Mouse (Mus musculus) hindbrain, embryonic 11.5 days (tissue): ENCODE data around the gene Mcm6. TPM values are rescaled to one million over a fixed set of nuclear protein-coding genes. Genes with fewer than 3 reads are reported as not detected.

Experiments
- ATAC-seq: fragments of 200-750 bp; cut with Nextera tagmentation; 2 replicates; pipeline ENCODE4 v1.8.0; 2017; ENCODE audit warnings: mild to moderate bottlenecking, moderate TSS enrichment, moderate library complexity; ENCODE audit not compliant: low FRiP score
- DNase-seq: peaks from one replicate; pipeline ENCODE4 v3.0.0-alpha.2; 2015; ENCODE audit warnings: low spot score
- H3K27ac ChIP-seq: fragments of 300-500 bp; sonication (generic); 2 replicates; pipeline ENCODE4 v1.5.1; 2014; ENCODE audit warnings: mild to moderate bottlenecking, low read depth, low read length
- H3K27me3 ChIP-seq: fragments of 300-500 bp; sonication (generic); 2 replicates; pipeline ENCODE4 v1.6.1; 2014; ENCODE audit warnings: mild to moderate bottlenecking, low read length, moderate library complexity, mixed read lengths; ENCODE audit not compliant: control insufficient read depth, insufficient read depth
- H3K36me3 ChIP-seq: fragments of 300-500 bp; sonication (generic); 2 replicates; pipeline ENCODE4 v1.6.1; 2014; ENCODE audit warnings: mild to moderate bottlenecking, low read length, moderate library complexity, mixed read lengths; ENCODE audit not compliant: control insufficient read depth, insufficient read depth
- H3K4me1 ChIP-seq: fragments of 300-500 bp; sonication (generic); replicated peaks from 2 replicates; pipeline ENCODE4 v1.6.1; 2014; ENCODE audit warnings: low read length, mixed read lengths; ENCODE audit not compliant: control insufficient read depth, insufficient read depth
- H3K4me2 ChIP-seq: fragments of 300-500 bp; sonication (generic); replicated peaks from 2 replicates; pipeline ENCODE4 v1.6.1; 2014; ENCODE audit warnings: mild to moderate bottlenecking, low read depth, low read length
- H3K4me3 ChIP-seq: fragments of 300-500 bp; sonication (generic); 2 replicates; pipeline ENCODE4 v1.5.1; 2014; ENCODE audit warnings: low read depth, low read length
- H3K9ac ChIP-seq: fragments of 300-500 bp; sonication (generic); 2 replicates; pipeline ENCODE4 v1.6.1; 2014; ENCODE audit warnings: low read depth, low read length
- H3K9me3 ChIP-seq: fragments of 300-500 bp; sonication (generic); 2 replicates; pipeline ENCODE4 v1.6.1; 2016; ENCODE audit warnings: low read length; ENCODE audit not compliant: control insufficient read depth
- WGBS: fragments of 180-500 bp; shearing (Covaris S2); extraction: QIAGEN DNeasy Blood & Tissue Kit; methylation state at CpG from one replicate; pipeline ENCODE4 v1.1.7; 2014; 5-methylcytosine and 5-hydroxymethylcytosine counted together
- polyA plus RNA-seq: library from polyadenylated mRNA; unstranded; fragments of >200 nt; fragmentation: Nextera tagmentation; extraction: Ambion mirVana; gene quantifications from 2 replicates; pipeline ENCODE4 v1.2.1, GENCODE M21; 2014

The Mcm6 gene
- polyA plus RNA-seq = 257 and 285 TPM in 2 replicates

DNA sequence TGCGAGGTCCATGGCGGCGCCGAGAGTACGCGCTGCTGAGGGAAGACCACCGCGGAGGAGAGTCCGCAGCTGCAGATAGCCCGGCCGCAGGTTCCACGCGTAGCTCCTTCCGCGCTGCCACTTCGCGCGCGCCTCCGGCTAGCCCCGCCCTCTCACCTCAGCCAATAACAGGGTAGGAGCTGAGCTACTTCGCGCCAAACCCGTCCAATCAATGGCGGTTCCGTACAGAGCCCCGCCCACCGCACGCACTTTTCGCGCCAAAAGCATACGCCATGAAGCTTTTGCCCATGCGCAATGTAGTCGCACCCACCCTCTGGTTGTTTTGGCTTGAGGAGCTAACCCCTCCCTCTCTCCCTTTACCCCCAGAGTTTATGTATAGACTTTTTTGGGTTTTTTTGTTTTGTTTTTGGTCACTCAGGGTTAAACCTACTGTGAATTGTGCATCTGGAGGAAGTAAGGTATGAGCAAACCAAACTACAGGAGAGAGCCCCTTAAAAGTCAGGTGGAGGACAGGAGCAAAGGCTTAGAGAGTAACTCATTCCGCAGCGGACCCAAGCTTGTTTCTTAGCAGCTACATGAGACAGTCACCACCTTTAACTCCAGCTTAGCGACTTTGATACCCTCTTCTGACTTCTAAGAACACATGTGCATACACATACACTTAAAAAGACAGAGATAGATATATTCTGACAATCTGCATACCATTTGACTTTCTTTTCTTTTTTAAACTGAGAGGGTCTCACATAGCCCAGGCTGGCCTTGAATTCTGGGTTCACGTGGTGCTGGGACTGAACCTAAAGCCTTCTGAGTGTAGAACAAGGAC, at the start of gene Mcm6:
Gene Mcm6 (minus strand): TSS at position 111 of the 823 bp plus-strand sequence.
- H3K36me3 ChIP-seq = 0 out of 2 replicates have a peak, but pooled peaks cover 3% of the 10 kb centered on the region
- WGBS = 2% methylated on average over 38 of the region's 38 CpGs
- no peaks in the 10 kb centered on the region for H3K27me3 ChIP-seq
- peak within 1 kb of the TSS; percentile 86 for H3K4me3 ChIP-seq
- H3K4me1 ChIP-seq = 0 out of 2 replicates have a peak, but pooled peaks cover 2% of the 10 kb centered on the region
- peak; percentile 96 for DNase-seq
- peak within 1 kb of the TSS; percentile 85 for H3K9ac ChIP-seq
- H3K9me3 ChIP-seq = no peaks in the 10 kb centered on the region
- peak; percentile 99 for ATAC-seq
- peak within 1 kb of the TSS; percentile 65 for H3K27ac ChIP-seq
- peak within 1 kb of the TSS; percentile 84 for H3K4me2 ChIP-seq

GRCm38 (mm10) chr1:128406846-128407245, 47.4 kb upstream of the Mcm6 start:
- Histone ChIP-seq H3K4me1 (peaks cover 5% of the 10 kb centered on the region; the same call in 1 of the 2 replicates), H3K27me3 (no peaks in the 10 kb centered on the region), H3K36me3 (no peaks in the 10 kb centered on the region), H3K9me3 (no peaks in the 10 kb centered on the region), H3K4me2 (no peak overlapping the region), H3K27ac (peak overlapping the region; percentile 24; the same call in 1 of the 2 replicates), H3K9ac (no peak overlapping the region), H3K4me3 (no peak overlapping the region)
- 23% methylated on average over 1 of the region's 1 CpGs for WGBS
- DNase-seq (peak; percentile 8), ATAC-seq (no peak)

GRCm38 (mm10) chr1:128405675-128406074, 46.2 kb upstream of the Mcm6 start:
- DNase-seq = no peak
- Histone ChIP-seq H3K4me1 (peaks cover 5% of the 10 kb centered on the region; the same call in 1 of the 2 replicates), H3K4me2 (no peak overlapping the region), H3K9ac (no peak overlapping the region), H3K27ac (peak overlapping the region; percentile 67; the same call in 1 of the 2 replicates), H3K9me3 (no peaks in the 10 kb centered on the region), H3K36me3 (no peaks in the 10 kb centered on the region), H3K27me3 (no peaks in the 10 kb centered on the region), H3K4me3 (no peak overlapping the region)
- 66% methylated on average over 1 of the region's 1 CpGs for WGBS
- ATAC-seq = no peak

DNA sequence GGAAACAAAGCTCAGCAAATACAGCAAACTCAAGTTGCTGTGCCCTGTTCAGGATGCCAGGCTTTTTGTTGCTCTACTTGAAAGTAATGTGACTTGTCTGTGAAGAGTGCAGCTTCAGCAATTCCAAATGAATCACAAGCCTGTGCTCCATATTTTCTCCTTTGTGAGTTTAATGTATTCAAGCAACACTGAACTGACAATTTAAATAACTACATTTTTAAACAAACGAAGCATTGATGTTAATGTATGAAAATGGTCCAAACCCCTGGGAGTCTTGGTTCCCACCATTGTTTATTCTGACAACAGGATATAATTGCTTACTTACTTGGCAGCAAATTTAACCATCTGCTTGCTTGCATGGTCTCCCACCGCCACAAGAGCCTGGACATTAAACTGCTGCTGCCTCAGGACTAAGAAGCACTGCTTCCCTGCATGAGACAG, 45.6 kb upstream of the Mcm6 start:
- peak; percentile 56 for DNase-seq
- Histone ChIP-seq H3K9ac (no peak overlapping the region), H3K27ac (peak overlapping the region; percentile 75), H3K4me2 (no peak overlapping the region), H3K4me1 (peaks cover 5% of the 10 kb centered on the region; the same call in 1 of the 2 replicates), H3K36me3 (no peaks in the 10 kb centered on the region), H3K27me3 (no peaks in the 10 kb centered on the region), H3K4me3 (no peak overlapping the region), H3K9me3 (no peaks in the 10 kb centered on the region)
- ATAC-seq = peak; percentile 88
- 23% methylated on average over 2 of the region's 2 CpGs for WGBS

GRCm38 (mm10) chr1:128400926-128401325, 41.5 kb upstream of the Mcm6 start:
- ATAC-seq = no peak
- peak; percentile 38 for DNase-seq
- H3K27me3 ChIP-seq = no peaks in the 10 kb centered on the region

DNA sequence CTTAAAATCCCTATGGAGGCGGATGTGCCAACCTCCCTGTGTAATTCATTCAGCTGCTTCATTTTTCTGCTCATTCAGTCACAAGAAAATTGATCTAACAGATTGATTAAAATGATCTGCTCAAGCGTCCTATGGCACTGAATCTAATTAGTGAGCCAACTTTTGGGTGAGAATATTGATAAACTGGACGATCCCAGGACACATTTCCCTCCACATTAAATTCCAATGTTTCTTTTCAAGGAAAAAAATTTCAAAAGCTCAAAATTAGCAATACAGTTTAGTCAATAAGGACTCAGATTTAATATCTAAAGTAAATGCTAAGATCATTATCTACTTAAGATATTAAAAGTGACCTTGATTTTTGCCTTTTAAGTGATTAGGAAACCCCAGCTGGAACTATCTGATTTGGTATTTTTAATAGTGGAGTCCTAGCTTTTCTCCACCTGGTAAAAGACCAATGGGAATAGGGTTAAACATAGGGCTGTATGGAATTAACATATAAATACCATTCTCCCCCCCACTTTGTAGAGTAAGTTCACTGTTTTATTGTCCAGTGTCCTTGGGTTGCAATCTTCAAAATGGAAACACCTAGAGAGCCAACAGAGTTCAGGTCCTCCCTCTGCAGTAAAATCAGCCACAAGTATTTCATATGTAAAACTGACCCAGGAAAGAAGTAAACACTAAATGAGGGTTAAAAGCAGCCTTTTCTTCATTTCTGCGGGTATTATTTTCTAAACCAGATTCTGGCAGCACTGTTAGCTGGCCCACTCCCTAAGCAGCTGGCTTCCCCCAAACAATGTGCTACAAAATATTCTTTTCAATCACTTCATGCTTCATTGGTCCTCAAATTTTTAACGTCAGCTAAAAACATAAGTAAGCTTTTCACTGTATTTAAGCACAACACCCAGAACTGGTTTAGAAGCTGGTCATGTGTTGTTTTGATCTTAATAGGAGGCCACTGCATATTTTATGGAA, 40.8 kb upstream of the Mcm6 start:
- 0 out of 2 replicates have a peak, but pooled peaks cover 3% of the 10 kb centered on the region for H3K4me1 ChIP-seq
- WGBS = 40% methylated on average over 5 of the region's 5 CpGs
- H3K27me3 ChIP-seq = no peaks in the 10 kb centered on the region
- no peak overlapping the region for H3K9ac ChIP-seq
- H3K4me3 ChIP-seq = no peak overlapping the region
- no peaks in the 10 kb centered on the region for H3K36me3 ChIP-seq
- H3K4me2 ChIP-seq = no peak overlapping the region
- ATAC-seq (peak; percentile 42; the same call in 1 of the 2 replicates), DNase-seq (peak; percentile 10)
- peak overlapping the region; percentile 76 for H3K27ac ChIP-seq
- no peaks in the 10 kb centered on the region; the same call in 1 of the 2 replicates for H3K9me3 ChIP-seq

More at GRCm38 (mm10) chr1:128400926-128401325, 41.5 kb upstream of the Mcm6 start:
- Histone ChIP-seq H3K36me3 (no peaks in the 10 kb centered on the region), H3K4me1 (peaks cover 5% of the 10 kb centered on the region; the same call in 1 of the 2 replicates), H3K9me3 (no peaks in the 10 kb centered on the region; the same call in 1 of the 2 replicates), H3K9ac (no peak overlapping the region), H3K4me2 (no peak overlapping the region), H3K4me3 (no peak overlapping the region), H3K27ac (peak overlapping the region; percentile 79)
- WGBS = 38% methylated on average over 2 of the region's 2 CpGs

DNA sequence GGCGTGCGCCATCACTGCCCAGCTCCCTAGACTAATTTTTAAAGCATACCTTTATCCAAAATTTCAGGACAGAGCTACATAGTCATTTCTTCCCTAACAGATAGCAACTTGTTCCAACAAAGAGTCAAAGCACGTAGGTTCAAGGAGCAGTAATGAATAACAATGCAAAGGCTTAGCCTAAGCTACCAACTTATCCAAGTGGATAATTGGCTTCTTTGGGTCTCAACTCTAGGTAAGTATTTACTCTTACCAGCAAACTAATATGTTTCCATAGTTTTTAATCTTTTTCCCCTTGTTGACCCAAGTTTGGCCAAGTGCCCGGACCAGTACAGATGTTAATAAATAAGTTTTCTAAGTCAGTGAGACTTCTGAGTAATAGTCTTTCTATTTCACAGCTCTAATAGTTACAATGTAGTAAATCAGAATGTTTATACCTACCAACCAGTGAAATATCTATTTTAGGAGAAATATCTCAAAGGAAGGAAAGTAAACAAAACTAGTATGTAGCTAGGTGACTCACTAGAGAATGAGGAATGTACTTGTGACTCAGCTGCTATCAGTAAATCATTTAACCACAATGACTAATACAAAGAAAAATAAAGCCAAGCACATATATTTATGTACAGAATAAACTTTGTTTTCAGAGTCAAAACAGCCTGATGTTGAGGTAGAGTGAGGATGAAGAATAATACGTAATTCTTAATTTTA, 39.4 kb upstream of the Mcm6 start:
- no peak overlapping the region for H3K9ac ChIP-seq
- DNase-seq = no peak
- WGBS = 97% methylated on average over 5 of the region's 5 CpGs
- H3K4me1 ChIP-seq = 0 out of 2 replicates have a peak, but pooled peaks cover 3% of the 10 kb centered on the region
- no peaks in the 10 kb centered on the region for H3K27me3 ChIP-seq
- no peak overlapping the region for H3K27ac ChIP-seq
- H3K9me3 ChIP-seq = no peaks in the 10 kb centered on the region; the same call in 1 of the 2 replicates
- peaks cover 3% of the 10 kb centered on the region; the same call in 1 of the 2 replicates for H3K36me3 ChIP-seq
- H3K4me3 ChIP-seq = no peak overlapping the region
- H3K4me2 ChIP-seq = no peak overlapping the region
- no peak for ATAC-seq
